Mouse (Mus musculus) bone marrow, adult 2 months (tissue): Measurements from ENCODE around the gene Ssh1.

Source experiments
- CTCF ChIP-seq: fragments of 200-500 bp; IDR thresholded peaks from 2 replicates; pipeline ENCODE4 v1.5.1; 2011; ENCODE audit warnings: low read length, control low read depth; ENCODE audit not compliant: control insufficient read depth, insufficient read depth
- POLR2A ChIP-seq: fragments of 200-500 bp; IDR thresholded peaks from 2 replicates; pipeline ENCODE4 v1.6.1; 2011; ENCODE audit warnings: low read depth, mild to moderate bottlenecking, control low read depth, low read length, borderline replicate concordance; ENCODE audit not compliant: control insufficient read depth

DNA sequence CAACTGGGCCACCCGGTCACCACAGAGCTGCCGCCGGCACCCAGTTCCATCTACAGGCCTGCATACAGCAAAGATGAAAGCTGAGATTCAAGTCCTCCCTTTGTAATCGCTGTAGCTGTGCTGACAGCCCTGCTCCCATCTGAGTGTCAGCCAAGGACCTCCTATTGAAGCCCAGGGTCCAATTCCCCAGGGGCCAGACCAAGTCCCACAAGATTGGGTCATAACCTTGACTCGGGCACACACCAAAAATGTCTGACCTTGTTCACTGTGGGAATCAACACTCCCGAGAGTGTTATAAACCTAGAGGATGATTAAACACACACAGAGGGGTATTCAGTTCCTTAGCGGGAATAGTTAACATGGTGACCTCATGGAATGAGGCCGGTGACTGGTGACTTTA is 11.9 kb downstream of the Ssh1 start:
- no peak for TF ChIP-seq POLR2A
- no peak for TF ChIP-seq CTCF
